Mouse (Mus musculus) thymus, postnatal 0 days (tissue): Measurements from ENCODE around the gene Zyg11a. TPM values are rescaled to one million over a fixed set of nuclear protein-coding genes. Genes with fewer than 3 reads are reported as not detected.
"Not testable (repeated sequence)": the region's sequence is repeated elsewhere in the genome, so short reads cannot be mapped to it uniquely, and the experiment has no call there.

ENCODE experiments used
- DNase-seq: peaks from one replicate; pipeline ENCODE4 v3.0.0-alpha.2; 2015; ENCODE audit warnings: low spot score
- polyA plus RNA-seq: library from polyadenylated mRNA; unstranded; fragments of >200 nt; fragmentation: Nextera tagmentation; extraction: Ambion mirVana; gene quantifications from 2 replicates; pipeline ENCODE4 v1.2.1, GENCODE M21; 2015

Zyg11a gene
- polyA plus RNA-seq, 1 experiment from 2014 or later: 0.08 TPM

GRCm38 (mm10) chr4:108145554-108145953 lies 72.3 kb downstream of the Zyg11a start:
- DNase-seq: not testable (repeated sequence)

DNA sequence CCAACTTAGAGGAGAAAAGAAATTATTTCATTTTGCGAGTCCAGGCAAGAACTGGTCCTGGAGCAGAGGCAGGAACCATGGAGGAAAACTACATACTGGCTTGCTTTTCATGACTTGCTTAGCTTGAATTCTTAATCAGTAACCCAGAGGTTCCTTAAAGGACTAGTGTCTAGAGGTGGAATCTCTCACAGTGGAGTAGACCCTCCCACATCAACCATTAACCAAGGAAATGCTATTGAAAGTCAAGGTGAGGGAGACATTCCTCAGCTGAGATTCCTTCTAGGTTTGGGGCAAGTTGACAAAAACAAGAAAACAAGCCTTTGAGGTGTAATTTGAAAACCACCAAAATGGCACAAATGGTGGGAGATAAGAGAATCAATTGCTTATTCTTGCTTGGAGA lies 73.0 kb downstream of the Zyg11a start, which contains the start of gene Scp2:
Gene Scp2 (minus strand): TSS at position 119 of the 400 bp plus-strand sequence.
- DNase-seq: no peak

DNA sequence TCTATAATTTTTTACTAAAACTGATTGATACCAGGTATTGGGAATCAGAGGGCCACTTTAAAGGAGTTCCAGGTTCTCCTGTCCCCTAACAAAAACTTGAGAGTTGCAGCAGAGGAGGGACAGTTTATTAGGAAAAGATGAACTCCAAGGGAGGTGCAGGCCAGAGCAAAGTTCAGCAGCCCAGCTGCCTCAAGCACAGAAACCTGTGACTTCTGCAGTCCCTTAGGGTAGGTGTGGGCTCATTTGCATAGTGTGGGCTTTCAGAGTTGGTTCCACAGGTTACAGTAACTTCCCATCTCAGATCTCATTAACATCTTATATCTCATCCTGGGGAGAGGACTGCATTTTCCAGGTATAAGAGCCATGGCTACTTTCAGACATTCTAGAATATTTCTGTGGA lies 74.1 kb downstream of the Zyg11a start:
- no peak for DNase-seq

DNA sequence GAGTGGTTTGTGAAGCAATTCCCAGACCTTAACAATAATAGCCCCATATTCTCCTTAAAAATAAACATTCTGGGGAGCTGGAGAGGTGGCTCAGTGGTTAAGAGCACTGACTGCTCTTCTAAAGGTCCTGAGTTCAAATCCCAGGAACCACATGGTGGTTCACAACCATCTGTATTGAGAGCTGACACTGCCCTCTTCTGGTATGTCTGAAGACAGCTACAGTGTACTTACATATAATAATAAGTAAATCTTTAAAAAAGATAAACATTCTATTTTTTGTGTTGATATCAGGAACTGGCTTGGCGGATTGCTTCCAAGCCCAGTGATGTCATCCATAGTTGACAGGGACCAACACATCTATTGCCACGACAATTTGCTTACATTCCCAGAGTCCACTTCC lies 74.7 kb downstream of the Zyg11a start:
- peak; percentile 21 for DNase-seq

- DNase-seq: no peak
Measured at GRCm38 (mm10) chr4:108136938-108137337, 80.9 kb downstream of the Zyg11a start.

Other genes with a start within 250 kb of the Zyg11a start
- gene Slc1a7, start 249.7 kb downstream of the Zyg11a start, polyA plus RNA-seq: not detected in 2 replicates
- 0.32 and 0.36 TPM in 2 replicates for gene Podn, start 121.6 kb downstream of the Zyg11a start, polyA plus RNA-seq
- gene Scp2, start 73.0 kb downstream of the Zyg11a start, polyA plus RNA-seq: 333 and 345 TPM in 2 replicates
- 8.8 and 9.9 TPM in 2 replicates for gene Echdc2, start 52.6 kb downstream of the Zyg11a start, polyA plus RNA-seq
- 8.0 and 9.5 TPM in 2 replicates for gene Zyg11b, start 83.0 kb upstream of the Zyg11a start, polyA plus RNA-seq
- gene Coa7, start 110.1 kb upstream of the Zyg11a start, polyA plus RNA-seq: 49.4 and 50.9 TPM in 2 replicates
- not detected in 2 replicates for gene Shisal2a, start 165.3 kb upstream of the Zyg11a start, polyA plus RNA-seq
- gene Gpx7, start 188.9 kb upstream of the Zyg11a start, polyA plus RNA-seq: 7.1 and 7.3 TPM in 2 replicates
- gene Tut4, start 241.4 kb upstream of the Zyg11a start, polyA plus RNA-seq: 47.3 and 68.5 TPM in 2 replicates